Mouse (Mus musculus) forebrain, embryonic 11.5 days (tissue): ENCODE measurements at regions not wholly inside any gene's neighbourhood (a gene's known extent, or its start where the extent isn't known, plus 50 kb on each side); places are given as distances from the start of the nearest gene placed in this dataset.
A peak's percentile ranks its signal among the peaks of the same experiment; 100 is the strongest.

Experiments
- ATAC-seq: fragments of 200-750 bp; cut with Nextera tagmentation; replicated peaks from 2 replicates; pipeline ENCODE4 v1.8.0; 2017; ENCODE audit warnings: moderate TSS enrichment; ENCODE audit not compliant: low FRiP score
- DNase-seq: peaks from one replicate; pipeline ENCODE4 v3.0.0-alpha.2; 2017; ENCODE audit warnings: low spot score
- H3K27ac ChIP-seq: fragments of 300-500 bp; sonication (generic); 2 replicates; pipeline ENCODE4 v1.5.1; 2014; ENCODE audit warnings: low read depth, low read length
- H3K27me3 ChIP-seq: fragments of 300-500 bp; sonication (generic); 2 replicates; pipeline ENCODE4 v1.6.1; 2014; ENCODE audit warnings: mild to moderate bottlenecking, low read length, mixed read lengths; ENCODE audit not compliant: control insufficient read depth, insufficient read depth
- H3K36me3 ChIP-seq: fragments of 300-500 bp; sonication (generic); 2 replicates; pipeline ENCODE4 v1.6.1; 2014; ENCODE audit warnings: mild to moderate bottlenecking, low read length, moderate library complexity, mixed read lengths; ENCODE audit not compliant: control insufficient read depth, insufficient read depth
- H3K4me1 ChIP-seq: fragments of 300-500 bp; sonication (generic); replicated peaks from 2 replicates; pipeline ENCODE4 v1.6.1; 2014; ENCODE audit warnings: low read length, mixed read lengths; ENCODE audit not compliant: control insufficient read depth, insufficient read depth
- H3K4me2 ChIP-seq: fragments of 300-500 bp; sonication (generic); 2 replicates; pipeline ENCODE4 v1.6.1; 2014; ENCODE audit warnings: low read depth, mild to moderate bottlenecking, low read length, moderate library complexity, mixed read lengths; ENCODE audit not compliant: severe bottlenecking
- H3K4me3 ChIP-seq: fragments of 300-500 bp; sonication (generic); 2 replicates; pipeline ENCODE4 v1.5.1; 2014; ENCODE audit warnings: low read depth, low read length
- H3K9ac ChIP-seq: fragments of 300-500 bp; sonication (generic); 2 replicates; pipeline ENCODE4 v1.6.1; 2014; ENCODE audit warnings: low read length
- H3K9me3 ChIP-seq: fragments of 300-500 bp; sonication (generic); 2 replicates; pipeline ENCODE4 v1.6.1; 2016; ENCODE audit warnings: low read length, mixed read lengths; ENCODE audit not compliant: control insufficient read depth
- WGBS: fragments of 180-500 bp; shearing (Covaris S2); extraction: QIAGEN DNeasy Blood & Tissue Kit; methylation state at CpG from one replicate; pipeline ENCODE4 v1.1.7; 2014; 5-methylcytosine and 5-hydroxymethylcytosine counted together

DNA sequence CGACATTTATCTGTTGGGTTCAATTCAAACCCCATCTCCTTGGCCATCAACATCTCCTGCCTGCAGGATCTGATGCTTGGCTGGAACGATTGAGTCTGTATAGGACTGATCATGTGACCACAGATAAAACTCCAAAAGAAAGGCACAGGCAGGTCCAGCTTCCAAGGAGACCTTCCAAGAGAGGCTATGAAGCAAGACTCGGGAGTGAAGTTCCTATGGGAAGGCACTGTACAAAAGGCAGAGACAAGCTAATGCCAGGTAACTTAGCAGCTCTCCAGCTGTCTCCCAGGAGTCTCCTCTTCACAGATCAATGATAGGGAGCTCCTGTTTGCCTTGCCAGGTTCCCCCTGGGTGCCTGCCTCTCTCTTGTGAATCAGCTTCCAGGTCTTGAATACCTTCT, 528.2 kb upstream of the Adamts16 start:
- WGBS: 89% methylated on average over 3 of the region's 3 CpGs
- no peak overlapping the region for H3K4me3 ChIP-seq
- H3K27me3 ChIP-seq: no peaks in the 10 kb centered on the region
- H3K4me2 ChIP-seq: no peak overlapping the region
- H3K9ac ChIP-seq: no peak overlapping the region
- ATAC-seq (no peak), DNase-seq (no peak)
- H3K27ac ChIP-seq: no peak overlapping the region
- no peaks in the 10 kb centered on the region for H3K36me3 ChIP-seq
- peaks cover 2% of the 10 kb centered on the region; the same call in 1 of the 2 replicates for H3K4me1 ChIP-seq
- H3K9me3 ChIP-seq: no peaks in the 10 kb centered on the region

DNA sequence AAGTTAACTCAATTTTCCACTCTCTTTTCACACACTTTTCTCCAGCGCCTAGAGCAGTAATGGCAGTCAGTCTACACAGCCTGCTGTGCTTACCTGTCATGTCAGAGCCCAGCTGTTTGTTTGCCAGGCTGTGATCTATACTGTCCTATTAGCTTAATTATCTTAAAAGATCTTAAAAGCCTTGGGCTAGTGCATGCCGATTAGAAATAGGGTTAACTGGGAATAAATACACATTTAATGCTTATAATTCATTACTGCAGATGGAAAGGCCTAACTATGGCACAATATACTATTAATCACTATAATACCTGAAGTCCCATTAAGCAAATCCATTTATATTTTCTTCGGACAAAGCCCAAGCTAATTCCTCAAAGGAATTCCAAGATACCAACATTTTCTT, 523.6 kb upstream of the Adamts16 start:
- H3K4me1 ChIP-seq: no peaks in the 10 kb centered on the region
- no peaks in the 10 kb centered on the region for H3K9me3 ChIP-seq
- no peak overlapping the region for H3K4me3 ChIP-seq
- 81% methylated on average over 3 of the region's 3 CpGs for WGBS
- DNase-seq (no peak), ATAC-seq (no peak)
- H3K27me3 ChIP-seq: no peaks in the 10 kb centered on the region
- H3K9ac ChIP-seq: no peak overlapping the region
- H3K27ac ChIP-seq: no peak overlapping the region
- no peaks in the 10 kb centered on the region for H3K36me3 ChIP-seq
- H3K4me2 ChIP-seq: no peak overlapping the region

DNA sequence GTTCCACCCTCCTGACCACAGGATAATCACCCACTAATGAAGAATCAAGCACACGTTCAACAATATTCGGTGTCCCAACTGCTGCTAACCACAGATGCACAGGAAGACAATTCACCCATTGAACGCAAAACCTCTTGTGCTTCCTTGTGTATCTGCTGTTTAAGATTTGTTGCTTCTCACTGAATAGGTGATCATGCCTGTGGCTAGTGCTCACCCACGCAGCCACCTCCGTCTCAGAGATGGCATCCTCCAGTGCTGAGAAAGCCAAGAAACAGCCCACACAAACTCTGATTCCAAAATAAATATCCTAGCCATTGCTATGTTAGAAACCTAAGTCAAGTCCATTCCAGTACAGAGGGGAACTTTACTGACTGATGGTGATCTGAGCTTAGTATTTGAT, 520.7 kb upstream of the Adamts16 start:
- WGBS: 83% methylated on average over 5 of the region's 5 CpGs
- Histone ChIP-seq H3K36me3 (no peaks in the 10 kb centered on the region), H3K4me2 (no peak overlapping the region), H3K4me3 (no peak overlapping the region), H3K9ac (no peak overlapping the region), H3K27ac (no peak overlapping the region), H3K27me3 (no peaks in the 10 kb centered on the region), H3K9me3 (no peaks in the 10 kb centered on the region), H3K4me1 (no peaks in the 10 kb centered on the region)
- ATAC-seq: no peak
- no peak for DNase-seq

DNA sequence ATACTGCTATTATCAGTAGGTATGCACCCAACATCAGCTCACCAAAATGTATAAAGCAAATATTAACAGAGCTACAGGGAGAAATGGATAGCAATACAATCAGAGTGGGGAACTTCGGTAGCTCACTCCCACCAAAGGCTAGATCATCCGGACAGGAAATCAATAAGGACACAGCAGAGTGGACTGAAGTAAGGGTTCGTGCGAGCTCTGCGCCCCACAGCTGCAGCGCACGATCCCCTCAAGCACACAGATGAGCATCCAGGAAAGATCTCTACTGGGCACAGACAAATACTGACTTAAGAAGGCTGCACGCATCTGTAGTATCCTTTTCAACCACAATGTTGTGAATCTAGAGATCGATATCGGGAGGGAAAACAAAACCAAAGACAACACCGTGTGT, 517.5 kb upstream of the Adamts16 start:
- WGBS: 91% methylated on average over 11 of the region's 11 CpGs

GRCm38 (mm10) chr13:71350787-71351186, 509.2 kb upstream of the Adamts16 start:
- Histone ChIP-seq H3K27me3 (no peaks in the 10 kb centered on the region), H3K36me3 (no peaks in the 10 kb centered on the region), H3K27ac (no peak overlapping the region), H3K4me2 (no peak overlapping the region), H3K9ac (no peak overlapping the region), H3K4me1 (no peaks in the 10 kb centered on the region), H3K4me3 (no peak overlapping the region), H3K9me3 (no peaks in the 10 kb centered on the region)
- ATAC-seq: no peak
- 78% methylated on average over 7 of the region's 7 CpGs for WGBS
- no peak for DNase-seq

More for the DNA sequence above, 517.5 kb upstream of the Adamts16 start:
- Histone ChIP-seq H3K4me2 (no peak overlapping the region), H3K9ac (no peak overlapping the region), H3K27me3 (no peaks in the 10 kb centered on the region), H3K4me3 (no peak overlapping the region), H3K9me3 (no peaks in the 10 kb centered on the region), H3K36me3 (no peaks in the 10 kb centered on the region), H3K27ac (no peak overlapping the region), H3K4me1 (no peaks in the 10 kb centered on the region)
- ATAC-seq (no peak), DNase-seq (no peak)

- DNase-seq: no peak
- WGBS: 90% methylated on average over 1 of the region's 1 CpGs
- no peak overlapping the region for H3K4me2 ChIP-seq
These were observed 501.3 kb upstream of the Adamts16 start for GRCm38 (mm10) chr13:71342921-71343320.

DNA sequence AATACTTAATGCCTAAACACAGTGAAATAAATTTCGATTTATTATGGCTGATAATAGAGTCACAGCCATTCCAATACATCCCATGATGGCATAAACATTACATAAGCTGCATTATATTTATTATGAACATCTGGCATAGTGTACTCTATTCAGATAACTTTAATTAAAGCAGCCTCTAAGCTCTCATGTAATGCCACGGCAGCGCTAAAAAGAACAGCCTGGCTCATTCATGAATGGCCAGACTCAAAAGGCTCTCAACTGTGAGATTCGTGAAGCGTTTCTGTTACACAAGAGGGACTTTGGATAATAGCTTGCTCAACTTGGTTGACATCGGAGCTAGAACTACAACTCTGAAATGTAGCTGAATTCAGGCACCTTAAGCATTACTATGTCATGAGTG, 497.1 kb upstream of the Adamts16 start:
- H3K4me2 ChIP-seq: no peak overlapping the region
- H3K9me3 ChIP-seq: no peaks in the 10 kb centered on the region
- H3K4me3 ChIP-seq: no peak overlapping the region
- no peaks in the 10 kb centered on the region for H3K36me3 ChIP-seq
- no peaks in the 10 kb centered on the region for H3K27me3 ChIP-seq
- H3K4me1 ChIP-seq: no peaks in the 10 kb centered on the region; the same call in 1 of the 2 replicates
- H3K27ac ChIP-seq: no peak overlapping the region
- no peak overlapping the region for H3K9ac ChIP-seq
- DNase-seq (no peak), ATAC-seq (peak; percentile 70)
- WGBS: 35% methylated on average over 6 of the region's 6 CpGs

More at GRCm38 (mm10) chr13:71342921-71343320, 501.3 kb upstream of the Adamts16 start:
- no peak for ATAC-seq
- Histone ChIP-seq H3K36me3 (no peaks in the 10 kb centered on the region), H3K27ac (no peak overlapping the region), H3K9me3 (no peaks in the 10 kb centered on the region), H3K9ac (no peak overlapping the region), H3K27me3 (no peaks in the 10 kb centered on the region), H3K4me1 (no peaks in the 10 kb centered on the region; the same call in 1 of the 2 replicates), H3K4me3 (no peak overlapping the region)

DNA sequence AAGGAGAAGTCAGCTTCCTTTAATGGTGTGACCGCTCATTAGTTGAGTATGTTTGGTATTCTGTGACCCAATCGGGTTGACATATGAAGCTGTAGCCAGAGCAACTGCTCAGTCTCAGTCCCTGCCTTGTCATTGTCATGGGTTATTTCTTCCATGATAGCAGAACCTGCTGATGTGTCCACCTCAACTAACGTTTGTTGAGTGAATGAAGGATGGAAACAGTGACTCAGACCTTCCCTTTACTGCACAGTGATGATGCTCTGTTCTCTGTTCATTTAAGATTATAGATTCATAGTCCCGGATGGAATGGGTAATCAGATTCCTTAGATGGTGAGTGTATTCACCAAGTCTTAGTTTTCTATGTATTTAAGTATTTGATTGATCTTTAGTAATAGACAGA, 493.3 kb upstream of the Adamts16 start:
- H3K9ac ChIP-seq: no peak overlapping the region
- 85% methylated on average over 4 of the region's 4 CpGs for WGBS
- H3K27me3 ChIP-seq: no peaks in the 10 kb centered on the region
- H3K4me3 ChIP-seq: no peak overlapping the region
- DNase-seq (no peak), ATAC-seq (no peak)
- peaks cover 2% of the 10 kb centered on the region; the same call in 1 of the 2 replicates for H3K4me1 ChIP-seq
- H3K4me2 ChIP-seq: no peak overlapping the region
- no peaks in the 10 kb centered on the region for H3K36me3 ChIP-seq
- H3K27ac ChIP-seq: no peak overlapping the region
- H3K9me3 ChIP-seq: no peaks in the 10 kb centered on the region

DNA sequence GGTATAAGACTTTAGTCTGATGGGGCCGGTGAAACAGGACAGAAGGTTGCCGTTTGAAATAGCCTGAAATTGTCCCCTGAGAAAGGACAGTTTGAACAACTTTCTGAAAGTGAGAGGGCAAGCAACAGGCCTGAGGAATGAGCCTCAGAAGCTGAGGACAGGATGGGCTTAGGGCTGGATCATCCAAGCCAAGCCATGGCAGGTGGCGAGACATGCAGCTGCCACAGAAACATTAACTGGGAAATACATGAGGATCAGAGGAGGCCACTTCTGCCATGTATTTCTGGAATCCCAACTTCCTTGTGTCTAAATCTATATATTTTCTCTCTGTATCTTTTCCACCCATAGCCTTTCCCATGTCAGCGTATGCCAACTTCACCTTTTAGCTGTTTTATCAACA, 491.5 kb upstream of the Adamts16 start:
- WGBS: 84% methylated on average over 4 of the region's 4 CpGs
- Histone ChIP-seq H3K27ac (no peak overlapping the region), H3K36me3 (no peaks in the 10 kb centered on the region), H3K27me3 (no peaks in the 10 kb centered on the region), H3K9ac (no peak overlapping the region), H3K9me3 (no peaks in the 10 kb centered on the region), H3K4me2 (no peak overlapping the region), H3K4me1 (peaks cover 2% of the 10 kb centered on the region; the same call in 1 of the 2 replicates), H3K4me3 (no peak overlapping the region)
- DNase-seq (no peak), ATAC-seq (no peak)
